Mouse (Mus musculus) cerebral cortex, adult 2 months (tissue): Measurements from ENCODE around the gene Nudt12.

ENCODE experiments used
- WGBS: fragments of 180-500 bp; shearing (Covaris S2); methylation state at CpG from one replicate; pipeline ENCODE4 v1.1.7; 2018; 5-methylcytosine and 5-hydroxymethylcytosine counted together

Nudt12 gene

GRCm38 (mm10) chr17:59013091-59013459 is at the start of gene Nudt12:
Nudt12 (minus strand) TSS chr17:59013372.
- 1% methylated on average over 22 of the region's 22 CpGs for WGBS

GRCm38 (mm10) chr17:59053306-59053705 is 40.1 kb upstream of the Nudt12 start:
- 53% methylated on average over 4 of the region's 4 CpGs for WGBS

- WGBS: 17% methylated on average over 5 of the region's 5 CpGs
Measured at GRCm38 (mm10) chr17:59039754-59040153, 26.6 kb upstream of the Nudt12 start.

- WGBS: 96% methylated on average over 3 of the region's 3 CpGs
Measured at GRCm38 (mm10) chr17:59033445-59033844, 20.3 kb upstream of the Nudt12 start.

- WGBS: 83% methylated on average over 3 of the region's 3 CpGs
Measured at GRCm38 (mm10) chr17:59026336-59026735, 13.2 kb upstream of the Nudt12 start.

GRCm38 (mm10) chr17:59024502-59024901 is 11.3 kb upstream of the Nudt12 start:
- WGBS: 54% methylated on average over 6 of the region's 6 CpGs

- WGBS: 32% methylated on average over 5 of the region's 5 CpGs
Measured at GRCm38 (mm10) chr17:59023971-59024370, 10.8 kb upstream of the Nudt12 start.

GRCm38 (mm10) chr17:59018666-59019065 is 5.5 kb upstream of the Nudt12 start:
- 85% methylated on average over 4 of the region's 4 CpGs for WGBS

- WGBS: 4% methylated on average over 15 of the region's 15 CpGs
Measured at GRCm38 (mm10) chr17:59012421-59013090, 616 bp downstream of the Nudt12 start.

GRCm38 (mm10) chr17:59011546-59012307 is 1.4 kb downstream of the Nudt12 start:
- WGBS: 62% methylated on average over 13 of the region's 13 CpGs

- WGBS: 75% methylated on average over 6 of the region's 6 CpGs
Measured at GRCm38 (mm10) chr17:58991275-58991674, 21.9 kb downstream of the Nudt12 start, which contains the start of gene Pdzph1. Pdzph1 (minus strand) TSS chr17:58991375.

GRCm38 (mm10) chr17:58973237-58973636 is 39.9 kb downstream of the Nudt12 start:
- WGBS: 71% methylated on average over 5 of the region's 5 CpGs

GRCm38 (mm10) chr17:58959905-58960304 is 53.3 kb downstream of the Nudt12 start:
- WGBS: 39% methylated on average over 3 of the region's 3 CpGs

- 88% methylated on average over 1 of the region's 1 CpGs for WGBS
Measured at GRCm38 (mm10) chr17:58957055-58957454, 56.1 kb downstream of the Nudt12 start.
